Mouse (Mus musculus) kidney, postnatal 0 days (tissue): ENCODE data around the gene Btnl4. TPM values are rescaled to one million over a fixed set of nuclear protein-coding genes. Genes with fewer than 3 reads are reported as not detected.

Experiments
- ATAC-seq: fragments of 200-750 bp; cut with Nextera tagmentation; replicated peaks from 2 replicates; pipeline ENCODE4 v1.8.0; 2017; ENCODE audit warnings: low read depth, moderate number of reproducible peaks, moderate TSS enrichment, moderate library complexity; ENCODE audit not compliant: low FRiP score
- DNase-seq: peaks from one replicate; pipeline ENCODE4 v3.0.0-alpha.2; 2016; ENCODE audit warnings: low spot score
- H3K27ac ChIP-seq: fragments of 300-500 bp; sonication (generic); 2 replicates; pipeline ENCODE4 v1.5.1; 2014; ENCODE audit warnings: mild to moderate bottlenecking
- H3K27me3 ChIP-seq: fragments of 300-500 bp; sonication (generic); 2 replicates; pipeline ENCODE4 v1.6.1; 2014; ENCODE audit warnings: low read length, mixed read lengths; ENCODE audit not compliant: insufficient read depth
- H3K36me3 ChIP-seq: fragments of 300-500 bp; sonication (generic); 2 replicates; pipeline ENCODE4 v1.6.1; 2014; ENCODE audit warnings: low read length, mixed read lengths; ENCODE audit not compliant: insufficient read depth
- H3K4me1 ChIP-seq: fragments of 300-500 bp; sonication (generic); replicated peaks from 2 replicates; pipeline ENCODE4 v1.6.1; 2014; ENCODE audit warnings: antibody characterized with exemption, low read length, mixed read lengths; ENCODE audit not compliant: insufficient read depth
- H3K4me2 ChIP-seq: fragments of 300-500 bp; sonication (generic); 2 replicates; pipeline ENCODE4 v1.6.1; 2014; ENCODE audit warnings: mild to moderate bottlenecking, low read length, moderate library complexity, mixed read lengths
- H3K4me3 ChIP-seq: fragments of 300-500 bp; sonication (generic); replicated peaks from 2 replicates; pipeline ENCODE4 v1.5.1; 2014; ENCODE audit warnings: low read depth, low read length
- H3K9ac ChIP-seq: fragments of 300-500 bp; sonication (generic); 2 replicates; pipeline ENCODE4 v1.6.1; 2014; ENCODE audit warnings: low read depth, low read length
- H3K9me3 ChIP-seq: fragments of 300-500 bp; sonication (generic); replicated peaks from 2 replicates; pipeline ENCODE4 v1.6.1; 2016; ENCODE audit warnings: low read length, inconsistent platforms, mixed read lengths
- CTCF ChIP-seq: IDR thresholded peaks from 2 replicates; pipeline ENCODE4 v1.5.1; 2016; ENCODE audit warnings: antibody characterized with exemption, low read depth, mild to moderate bottlenecking, moderate library complexity
- WGBS: fragments of 180-500 bp; shearing (Covaris S2); extraction: QIAGEN DNeasy Blood & Tissue Kit; methylation state at CpG from one replicate; pipeline ENCODE4 v1.1.7; 2014; 5-methylcytosine and 5-hydroxymethylcytosine counted together
- polyA plus RNA-seq: library from polyadenylated mRNA; unstranded; fragments of >200 nt; fragmentation: Nextera tagmentation; extraction: Ambion mirVana; gene quantifications from 2 replicates; pipeline ENCODE4 v1.2.1, GENCODE M21; 2015

Btnl4 gene
- polyA plus RNA-seq, 1 experiment from 2014 or later: not detected

DNA sequence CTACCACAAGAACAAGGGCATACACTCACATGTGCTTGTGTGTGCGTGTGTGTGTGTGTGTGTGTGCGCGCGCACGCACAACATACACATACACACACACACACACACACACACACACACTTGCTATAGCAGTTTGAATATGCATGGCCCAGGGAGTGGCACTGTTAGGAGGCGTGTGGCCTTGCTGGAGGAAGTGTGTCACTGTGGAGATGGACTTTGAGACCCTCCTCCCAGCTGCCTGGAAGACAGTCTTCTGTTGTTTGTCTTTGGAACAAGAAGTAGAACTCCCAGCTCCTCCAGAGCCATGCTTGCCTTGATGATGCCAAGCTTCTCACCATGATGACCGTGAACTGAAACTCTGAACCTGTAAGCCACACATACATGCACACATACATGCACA, 35.1 kb downstream of the Btnl4 start:
- DNase-seq: no peak
- no peaks in the 10 kb centered on the region for H3K36me3 ChIP-seq
- H3K27me3 ChIP-seq: no peaks in the 10 kb centered on the region
- no peak for ATAC-seq
- no peak overlapping the region for H3K9ac ChIP-seq
- 93% methylated on average over 7 of the region's 7 CpGs for WGBS
- no peak overlapping the region for H3K27ac ChIP-seq
- no peak for TF ChIP-seq CTCF
- H3K9me3 ChIP-seq: no peaks in the 10 kb centered on the region
- no peak overlapping the region for H3K4me3 ChIP-seq
- H3K4me1 ChIP-seq: no peaks in the 10 kb centered on the region
- H3K4me2 ChIP-seq: no peak overlapping the region

GRCm38 (mm10) chr17:34439795-34440194, 37.3 kb downstream of the Btnl4 start:
- H3K9me3 ChIP-seq: no peaks in the 10 kb centered on the region
- H3K27me3 ChIP-seq: no peaks in the 10 kb centered on the region
- ATAC-seq: no peak
- DNase-seq: peak; percentile 84
- H3K9ac ChIP-seq: no peak overlapping the region
- no peak overlapping the region for H3K27ac ChIP-seq
- WGBS: 47% methylated on average over 3 of the region's 3 CpGs
- H3K36me3 ChIP-seq: no peaks in the 10 kb centered on the region
- no peak overlapping the region for H3K4me2 ChIP-seq
- H3K4me1 ChIP-seq: no peaks in the 10 kb centered on the region
- H3K4me3 ChIP-seq: no peak overlapping the region
- TF ChIP-seq CTCF: peak; percentile 78

DNA sequence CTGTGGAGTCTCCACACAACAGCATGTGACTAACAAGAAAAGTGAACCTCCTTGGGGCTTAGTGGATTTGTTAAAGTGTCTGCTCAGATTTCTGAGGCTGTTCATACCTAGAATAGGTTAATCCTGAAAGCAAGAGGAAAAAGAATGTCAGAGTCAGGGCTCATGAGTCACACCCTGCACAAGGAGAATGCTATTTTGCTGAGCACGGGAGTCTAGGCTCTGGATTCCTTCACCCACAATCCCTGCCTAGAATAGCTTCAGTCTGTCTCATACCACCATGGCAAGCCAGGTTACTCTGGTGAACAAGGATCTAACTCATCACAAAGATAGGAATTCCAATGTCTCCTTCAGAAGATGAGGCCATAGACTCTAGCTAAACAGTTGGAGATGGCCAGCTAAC, 38.5 kb downstream of the Btnl4 start:
- Histone ChIP-seq H3K9ac (no peak overlapping the region), H3K36me3 (no peaks in the 10 kb centered on the region), H3K27ac (no peak overlapping the region), H3K9me3 (no peaks in the 10 kb centered on the region), H3K27me3 (no peaks in the 10 kb centered on the region), H3K4me2 (no peak overlapping the region), H3K4me3 (no peak overlapping the region), H3K4me1 (no peaks in the 10 kb centered on the region)
- ATAC-seq (no peak), DNase-seq (no peak)
- WGBS: 38% methylated on average over 1 of the region's 1 CpGs
- no peak for TF ChIP-seq CTCF

- no peak overlapping the region for H3K27ac ChIP-seq
- H3K4me3 ChIP-seq: no peak overlapping the region
- WGBS: 28% methylated on average over 7 of the region's 7 CpGs
- no peaks in the 10 kb centered on the region for H3K4me1 ChIP-seq
- ATAC-seq: no peak
- H3K4me2 ChIP-seq: no peak overlapping the region
- no peaks in the 10 kb centered on the region for H3K36me3 ChIP-seq
- no peak for TF ChIP-seq CTCF
- H3K27me3 ChIP-seq: no peaks in the 10 kb centered on the region
- no peak overlapping the region for H3K9ac ChIP-seq
- peak; percentile 15 for DNase-seq
- no peaks in the 10 kb centered on the region for H3K9me3 ChIP-seq
Measured at GRCm38 (mm10) chr17:34437606-34438005, 39.5 kb downstream of the Btnl4 start.

- peak; percentile 9 for DNase-seq
- Histone ChIP-seq H3K36me3 (no peaks in the 10 kb centered on the region), H3K4me3 (no peak overlapping the region), H3K4me2 (no peak overlapping the region), H3K4me1 (no peaks in the 10 kb centered on the region), H3K9me3 (no peaks in the 10 kb centered on the region), H3K27ac (no peak overlapping the region), H3K27me3 (no peaks in the 10 kb centered on the region), H3K9ac (no peak overlapping the region)
- WGBS: 53% methylated on average over 4 of the region's 4 CpGs
- ATAC-seq: no peak
- no peak for TF ChIP-seq CTCF
Measured at GRCm38 (mm10) chr17:34437120-34437519, 40.0 kb downstream of the Btnl4 start.

GRCm38 (mm10) chr17:34427597-34427996, 49.5 kb downstream of the Btnl4 start:
- no peaks in the 10 kb centered on the region for H3K27me3 ChIP-seq
- no peak overlapping the region for H3K27ac ChIP-seq
- DNase-seq (no peak), ATAC-seq (no peak)
- no peaks in the 10 kb centered on the region for H3K36me3 ChIP-seq
- no peak overlapping the region for H3K9ac ChIP-seq
- H3K4me3 ChIP-seq: no peak overlapping the region
- no peak overlapping the region for H3K4me2 ChIP-seq
- TF ChIP-seq CTCF: no peak
- H3K4me1 ChIP-seq: no peaks in the 10 kb centered on the region
- no peaks in the 10 kb centered on the region for H3K9me3 ChIP-seq

GRCm38 (mm10) chr17:34420014-34420413, 57.1 kb downstream of the Btnl4 start:
- H3K4me3 ChIP-seq: no peak overlapping the region
- no peak overlapping the region for H3K4me2 ChIP-seq
- H3K4me1 ChIP-seq: no peaks in the 10 kb centered on the region
- ATAC-seq (no peak), DNase-seq (no peak)
- WGBS: 75% methylated on average over 7 of the region's 7 CpGs
- H3K27ac ChIP-seq: no peak overlapping the region
- TF ChIP-seq CTCF: 0 out of 2 replicates have a peak, but pooled peaks have one; percentile 12
- H3K9me3 ChIP-seq: no peaks in the 10 kb centered on the region
- H3K27me3 ChIP-seq: no peaks in the 10 kb centered on the region; the same call in 1 of the 2 replicates
- no peaks in the 10 kb centered on the region for H3K36me3 ChIP-seq
- no peak overlapping the region for H3K9ac ChIP-seq

Other genes starting within 250 kb of the Btnl4 start
- gene H2-Ob, start 238.4 kb downstream of the Btnl4 start, polyA plus RNA-seq: 0.11 and 0.18 TPM in 2 replicates
- 48.2 and 49.7 TPM in 2 replicates for gene H2-Ab1, start 219.6 kb downstream of the Btnl4 start, polyA plus RNA-seq
- gene H2-Aa, start 189.5 kb downstream of the Btnl4 start, polyA plus RNA-seq: 5.9 and 6.0 TPM in 2 replicates
- gene H2-Eb1, start 171.5 kb downstream of the Btnl4 start, polyA plus RNA-seq: 13.6 and 14.3 TPM in 2 replicates
- gene H2-Eb2, start 151.7 kb downstream of the Btnl4 start, polyA plus RNA-seq: 0.06 TPM in 1 of 2 replicates, not detected in the other
- gene Btnl2, start 122.5 kb downstream of the Btnl4 start, polyA plus RNA-seq: 0.04 TPM in 1 of 2 replicates, not detected in the other
- not detected in 2 replicates for gene Btnl1, start 100.2 kb downstream of the Btnl4 start, polyA plus RNA-seq
- gene BC051142, start 78.5 kb downstream of the Btnl4 start, polyA plus RNA-seq: 1.2 and 1.4 TPM in 2 replicates
- gene Btnl6, start 40.0 kb upstream of the Btnl4 start, polyA plus RNA-seq: not detected in 2 replicates
- gene Notch4, start 87.0 kb upstream of the Btnl4 start, polyA plus RNA-seq: 6.8 and 10.6 TPM in 2 replicates
- gene Gpsm3, start 112.5 kb upstream of the Btnl4 start, polyA plus RNA-seq: 28.5 and 29.5 TPM in 2 replicates
- gene Pbx2, start 113.9 kb upstream of the Btnl4 start, polyA plus RNA-seq: 13.0 and 13.2 TPM in 2 replicates
- gene Ager, start 120.5 kb upstream of the Btnl4 start, polyA plus RNA-seq: 7.4 and 7.9 TPM in 2 replicates
- gene Rnf5, start 126.4 kb upstream of the Btnl4 start, polyA plus RNA-seq: 154 and 177 TPM in 2 replicates
- 56.1 and 58.6 TPM in 2 replicates for gene Agpat1, start 126.9 kb upstream of the Btnl4 start, polyA plus RNA-seq
- 5.9 and 6.6 TPM in 2 replicates for gene Egfl8, start 138.7 kb upstream of the Btnl4 start, polyA plus RNA-seq
- gene Ppt2, start 151.2 kb upstream of the Btnl4 start, polyA plus RNA-seq: 62.9 and 65.5 TPM in 2 replicates
- gene Prrt1, start 152.2 kb upstream of the Btnl4 start, polyA plus RNA-seq: 0.36 and 0.55 TPM in 2 replicates
- gene Fkbpl, start 167.4 kb upstream of the Btnl4 start, polyA plus RNA-seq: 16.4 and 18.6 TPM in 2 replicates
- gene Atf6b, start 169.8 kb upstream of the Btnl4 start, polyA plus RNA-seq: 62.0 and 65.8 TPM in 2 replicates
- 0.19 and 0.26 TPM in 2 replicates for gene Tnxb, start 193.2 kb upstream of the Btnl4 start, polyA plus RNA-seq